Mouse (Mus musculus) lung, embryonic 14.5 days (tissue): ENCODE measurements around the gene Ccdc40. TPM values are rescaled to one million over a fixed set of nuclear protein-coding genes. Genes with fewer than 3 reads are reported as not detected.
A peak's percentile ranks its signal among the peaks of the same experiment; 100 is the strongest.

Experiments
- ATAC-seq: fragments of 200-750 bp; cut with Nextera tagmentation; 2 replicates; pipeline ENCODE4 v1.8.0; 2017; ENCODE audit warnings: mild to moderate bottlenecking, moderate TSS enrichment, moderate library complexity; ENCODE audit not compliant: insufficient read depth
- DNase-seq: peaks from one replicate; pipeline ENCODE4 v3.0.0-alpha.2; 2015
- H3K27ac ChIP-seq: fragments of 300-500 bp; sonication (generic); 2 replicates; pipeline ENCODE4 v1.5.1; 2014; ENCODE audit warnings: low read depth, mild to moderate bottlenecking, moderate library complexity
- H3K27me3 ChIP-seq: fragments of 300-500 bp; sonication (generic); 2 replicates; pipeline ENCODE4 v1.6.1; 2014; ENCODE audit warnings: low read length, control low read depth; ENCODE audit not compliant: insufficient read depth
- H3K36me3 ChIP-seq: fragments of 300-500 bp; sonication (generic); 2 replicates; pipeline ENCODE4 v1.6.1; 2014; ENCODE audit warnings: control low read depth; ENCODE audit not compliant: insufficient read depth
- H3K4me1 ChIP-seq: fragments of 300-500 bp; sonication (generic); 2 replicates; pipeline ENCODE4 v1.6.1; 2014; ENCODE audit warnings: antibody characterized with exemption, control low read depth; ENCODE audit not compliant: insufficient read depth
- H3K4me2 ChIP-seq: fragments of 300-500 bp; sonication (generic); 2 replicates; pipeline ENCODE4 v1.6.1; 2014; ENCODE audit warnings: mild to moderate bottlenecking
- H3K4me3 ChIP-seq: fragments of 300-500 bp; sonication (generic); 2 replicates; pipeline ENCODE4 v1.5.1; 2014; ENCODE audit warnings: low read depth, low read length
- H3K9ac ChIP-seq: fragments of 300-500 bp; sonication (generic); 2 replicates; pipeline ENCODE4 v1.6.1; 2014
- H3K9me3 ChIP-seq: fragments of 300-500 bp; sonication (generic); 2 replicates; pipeline ENCODE4 v1.6.1; 2016; ENCODE audit warnings: low read depth, low read length, control low read depth
- CTCF ChIP-seq: IDR thresholded peaks from 2 replicates; pipeline ENCODE4 v1.5.1; 2016; ENCODE audit warnings: antibody characterized with exemption, low read depth
- WGBS: fragments of 180-500 bp; shearing (Covaris S2); extraction: QIAGEN DNeasy Blood & Tissue Kit; methylation state at CpG from one replicate; pipeline ENCODE4 v1.1.7; 2014; 5-methylcytosine and 5-hydroxymethylcytosine counted together
- polyA plus RNA-seq: library from polyadenylated mRNA; unstranded; fragments of >200 nt; fragmentation: Nextera tagmentation; extraction: Ambion mirVana; gene quantifications from 2 replicates; pipeline ENCODE4 v1.2.1, GENCODE M21; 2014

Ccdc40 gene
- polyA plus RNA-seq, 1 experiment from 2014 or later: 1.7 TPM

GRCm38 (mm10) chr11:119225634-119226033 lies 2.7 kb upstream of the Ccdc40 start:
- no peak overlapping the region for H3K4me3 ChIP-seq
- H3K4me2 ChIP-seq: peak overlapping the region; percentile 100; the same call in 1 of the 2 replicates
- H3K9me3 ChIP-seq: no peaks in the 10 kb centered on the region
- H3K36me3 ChIP-seq: no peaks in the 10 kb centered on the region
- no peak overlapping the region for H3K9ac ChIP-seq
- WGBS: 67% methylated on average over 9 of the region's 9 CpGs
- no peak for TF ChIP-seq CTCF
- no peaks in the 10 kb centered on the region for H3K27me3 ChIP-seq
- H3K4me1 ChIP-seq: peaks cover 38% of the 10 kb centered on the region
- no peak overlapping the region for H3K27ac ChIP-seq
- no peak for DNase-seq
- no peak for ATAC-seq

GRCm38 (mm10) chr11:119227591-119227990 lies 781 bp upstream of the Ccdc40 start:
- Histone ChIP-seq H3K4me3 (peak overlapping the region; percentile 78), H3K9me3 (no peaks in the 10 kb centered on the region), H3K27me3 (no peaks in the 10 kb centered on the region), H3K36me3 (no peaks in the 10 kb centered on the region), H3K4me1 (peaks cover 34% of the 10 kb centered on the region), H3K4me2 (peak overlapping the region; percentile 100), H3K27ac (0 out of 2 replicates have a peak overlapping the region, but pooled peaks have one; percentile 46), H3K9ac (peak overlapping the region; percentile 80)
- under 1% methylated on average over 12 of the region's 12 CpGs for WGBS
- ATAC-seq (no peak), DNase-seq (no peak)
- TF ChIP-seq CTCF: no peak

- Histone ChIP-seq H3K27ac (peak overlapping the region; percentile 46; the same call in 1 of the 2 replicates), H3K4me2 (peak overlapping the region; percentile 100), H3K9ac (peak overlapping the region; percentile 80), H3K4me1 (peaks cover 22% of the 10 kb centered on the region), H3K4me3 (peak overlapping the region; percentile 78), H3K36me3 (no peaks in the 10 kb centered on the region), H3K27me3 (no peaks in the 10 kb centered on the region), H3K9me3 (no peaks in the 10 kb centered on the region)
- no peak for TF ChIP-seq CTCF
- ATAC-seq (peak; percentile 82), DNase-seq (peak; percentile 92)
- WGBS: 1% methylated on average over 34 of the region's 34 CpGs
Measured at GRCm38 (mm10) chr11:119228846-119229626, 664 bp downstream of the Ccdc40 start.

GRCm38 (mm10) chr11:119234770-119235169 lies 6.4 kb downstream of the Ccdc40 start:
- ATAC-seq (no peak), DNase-seq (no peak)
- Histone ChIP-seq H3K4me1 (no peaks in the 10 kb centered on the region), H3K36me3 (no peaks in the 10 kb centered on the region), H3K4me2 (no peak overlapping the region), H3K4me3 (no peak overlapping the region), H3K27ac (no peak overlapping the region), H3K9ac (no peak overlapping the region), H3K27me3 (no peaks in the 10 kb centered on the region), H3K9me3 (no peaks in the 10 kb centered on the region)
- 0 out of 2 replicates have a peak, but pooled peaks have one; percentile 8 for TF ChIP-seq CTCF
- 90% methylated on average over 10 of the region's 10 CpGs for WGBS

GRCm38 (mm10) chr11:119235596-119235995 lies 7.2 kb downstream of the Ccdc40 start:
- Histone ChIP-seq H3K27ac (no peak overlapping the region), H3K27me3 (no peaks in the 10 kb centered on the region), H3K36me3 (no peaks in the 10 kb centered on the region), H3K9me3 (no peaks in the 10 kb centered on the region), H3K9ac (no peak overlapping the region), H3K4me3 (no peak overlapping the region), H3K4me1 (no peaks in the 10 kb centered on the region), H3K4me2 (no peak overlapping the region)
- peak; percentile 78 for TF ChIP-seq CTCF
- DNase-seq (peak; percentile 80), ATAC-seq (no peak)
- 79% methylated on average over 4 of the region's 4 CpGs for WGBS

GRCm38 (mm10) chr11:119236354-119236753 lies 8.0 kb downstream of the Ccdc40 start:
- Histone ChIP-seq H3K4me3 (no peak overlapping the region), H3K9ac (no peak overlapping the region), H3K4me2 (no peak overlapping the region), H3K27ac (no peak overlapping the region), H3K9me3 (no peaks in the 10 kb centered on the region), H3K36me3 (no peaks in the 10 kb centered on the region), H3K4me1 (no peaks in the 10 kb centered on the region), H3K27me3 (no peaks in the 10 kb centered on the region)
- peak; percentile 77 for DNase-seq
- ATAC-seq: no peak
- 11% methylated on average over 8 of the region's 8 CpGs for WGBS
- TF ChIP-seq CTCF: no peak

GRCm38 (mm10) chr11:119237007-119237406 lies 8.6 kb downstream of the Ccdc40 start:
- H3K4me3 ChIP-seq: no peak overlapping the region
- TF ChIP-seq CTCF: no peak

More at GRCm38 (mm10) chr11:119237007-119237406, 8.6 kb downstream of the Ccdc40 start:
- ATAC-seq (no peak), DNase-seq (no peak)
- H3K27me3 ChIP-seq: no peaks in the 10 kb centered on the region
- no peaks in the 10 kb centered on the region for H3K36me3 ChIP-seq
- no peak overlapping the region for H3K9ac ChIP-seq
- no peak overlapping the region for H3K4me2 ChIP-seq
- H3K27ac ChIP-seq: no peak overlapping the region
- H3K4me1 ChIP-seq: no peaks in the 10 kb centered on the region
- WGBS: 57% methylated on average over 3 of the region's 3 CpGs
- no peaks in the 10 kb centered on the region for H3K9me3 ChIP-seq
